Mouse (Mus musculus) CD4-positive, CD25-positive, alpha-beta regulatory T cell, adult 2 months (primary cell): Measurements from ENCODE around the gene Dusp22.
A peak's percentile ranks its signal among the peaks of the same experiment; 100 is the strongest.

Experiments used
- DNase-seq: peaks from one replicate; pipeline ENCODE4 v3.0.0-alpha.2; 2012; ENCODE audit warnings: low read depth, low spot score

Gene Dusp22

DNA sequence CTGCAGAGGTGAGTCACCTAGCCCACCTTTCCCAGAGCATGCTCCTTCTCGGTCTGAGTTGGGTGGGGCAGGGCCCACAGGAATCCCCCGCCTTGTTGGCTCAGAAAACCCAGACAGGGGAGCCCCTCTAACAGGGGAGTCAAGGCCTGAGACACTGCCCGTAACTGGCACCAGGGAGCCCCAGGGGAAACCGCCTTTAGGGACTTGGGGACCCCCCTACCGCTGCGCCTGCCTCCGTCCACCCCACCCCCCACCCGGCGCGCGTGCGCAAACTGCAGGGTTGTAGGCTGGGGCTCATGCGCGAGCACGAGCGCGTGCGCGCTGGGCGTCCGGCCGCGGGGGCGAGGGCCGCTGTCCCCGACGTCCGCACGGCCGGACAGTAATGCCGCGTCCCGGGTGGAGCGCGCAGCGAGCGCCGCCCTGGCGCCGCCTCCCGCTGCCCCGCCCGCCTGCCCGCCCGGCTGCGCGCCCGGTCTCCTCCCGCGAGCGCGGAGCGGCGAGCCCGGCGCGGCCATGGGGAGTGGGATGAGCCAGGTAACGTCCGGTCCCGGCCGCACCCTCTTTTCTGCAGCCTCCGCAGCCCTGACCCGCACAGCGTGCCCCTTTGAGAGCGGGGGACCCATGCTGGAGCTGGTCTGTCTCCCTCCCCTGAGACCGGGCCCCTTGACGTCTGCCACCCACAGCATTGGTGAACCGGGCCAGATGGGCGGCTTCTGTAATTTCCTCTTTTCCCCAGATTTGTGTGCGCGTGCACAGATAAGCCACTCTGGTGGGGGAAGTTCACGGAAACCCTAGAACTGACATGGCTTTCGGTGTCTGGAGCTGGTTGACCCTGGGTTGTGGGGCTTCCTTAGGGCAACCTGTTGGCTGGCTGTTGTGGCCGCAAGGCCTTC is at the start of gene Dusp22:
Dusp22 (plus strand) TSS at position 387 of the 893 bp plus-strand sequence.
- peak; percentile 71 for DNase-seq

DNA sequence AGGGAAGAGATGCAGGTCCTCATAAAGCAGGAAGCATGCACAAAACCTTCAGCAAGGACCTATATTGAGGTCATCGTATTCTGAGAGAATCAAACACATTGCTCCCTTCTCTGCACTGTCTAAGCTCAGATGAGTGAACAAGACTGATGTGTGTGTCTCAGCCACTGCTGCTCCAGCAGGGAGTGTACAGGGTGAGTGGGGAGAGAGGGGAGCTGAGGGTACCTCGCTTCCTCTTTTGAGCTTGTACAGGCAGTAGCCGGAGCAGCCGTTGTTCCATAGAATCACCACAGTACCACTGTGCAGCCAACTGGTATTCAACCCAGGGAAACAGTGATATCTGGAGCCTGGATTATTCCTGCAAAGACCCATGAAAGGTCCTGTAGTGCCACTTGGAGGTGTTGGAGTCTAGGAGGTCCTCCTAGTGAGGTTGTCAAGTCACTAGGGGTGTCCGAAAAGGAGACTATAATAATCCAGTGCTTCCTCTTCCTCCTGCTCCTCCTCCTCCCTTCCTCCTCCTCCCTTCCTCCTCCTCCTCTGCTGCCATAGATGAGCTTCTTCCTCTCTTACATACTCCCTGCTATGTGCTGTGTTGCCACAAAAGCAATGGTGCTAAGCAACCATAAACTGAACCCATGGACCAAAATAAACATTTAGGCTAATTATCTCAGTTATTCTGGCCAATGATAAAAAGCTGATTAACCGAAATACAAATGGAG is 47.6 kb upstream of the Dusp22 start:
- DNase-seq, result no peak

DNA sequence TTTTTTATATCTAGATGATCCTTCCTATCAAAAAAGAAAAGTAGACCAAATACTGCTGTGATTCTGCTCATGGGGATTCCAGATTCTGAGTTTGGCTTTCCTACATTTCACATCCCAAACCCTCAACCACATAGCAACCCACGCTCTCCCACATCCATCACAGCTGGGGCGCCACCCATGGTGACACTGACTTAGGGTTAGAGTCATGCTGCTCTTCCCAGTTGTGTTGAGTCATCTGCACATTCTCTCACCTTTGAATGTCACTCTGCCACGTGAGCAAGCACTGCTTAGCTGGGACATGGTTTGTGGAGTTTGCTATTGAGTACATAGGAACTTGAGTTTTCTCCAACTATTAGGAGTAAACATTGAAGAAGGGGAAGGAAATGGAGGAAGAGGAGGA is 40.1 kb upstream of the Dusp22 start:
- no peak for DNase-seq

DNA sequence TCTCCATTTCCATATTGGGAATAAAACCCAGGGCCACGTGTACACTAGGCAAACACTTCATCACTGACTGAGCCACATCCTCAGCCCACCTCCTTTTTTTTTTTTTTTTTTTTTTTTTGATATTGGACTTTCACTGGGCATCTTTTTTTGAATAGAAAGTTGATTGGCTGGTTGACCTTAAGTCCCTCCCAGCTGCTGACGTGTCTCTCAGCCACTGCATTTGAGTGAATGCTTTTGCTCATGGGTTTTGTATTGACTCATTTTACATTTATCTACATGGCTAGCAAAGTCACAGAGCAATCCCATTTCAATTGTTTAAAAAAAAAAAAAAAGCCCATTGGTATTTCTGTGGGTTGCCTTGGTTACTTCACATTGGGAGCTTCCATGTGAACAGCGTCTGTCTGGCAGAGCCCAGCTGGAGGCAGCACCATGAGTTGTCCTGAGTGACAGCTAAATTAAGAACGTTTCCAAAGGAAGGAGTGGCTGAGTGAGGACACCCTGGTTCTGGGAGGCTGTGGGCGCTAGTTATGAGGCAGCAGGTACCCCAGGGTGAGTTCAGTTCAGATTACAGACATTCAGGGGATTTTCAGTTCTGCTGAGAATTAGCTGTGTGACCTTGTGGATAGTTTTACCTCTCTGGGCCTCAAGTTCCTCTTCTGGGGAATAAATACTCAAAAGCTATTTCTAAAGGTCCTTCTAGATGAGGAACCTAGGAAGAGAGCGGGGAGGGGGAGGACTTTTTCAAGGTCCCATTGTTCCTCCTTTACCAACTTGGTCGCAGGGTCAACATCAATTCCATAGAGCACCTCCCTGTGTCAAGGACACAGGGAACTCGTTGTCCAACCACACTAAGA is 31.4 kb upstream of the Dusp22 start:
- no peak for DNase-seq

DNA sequence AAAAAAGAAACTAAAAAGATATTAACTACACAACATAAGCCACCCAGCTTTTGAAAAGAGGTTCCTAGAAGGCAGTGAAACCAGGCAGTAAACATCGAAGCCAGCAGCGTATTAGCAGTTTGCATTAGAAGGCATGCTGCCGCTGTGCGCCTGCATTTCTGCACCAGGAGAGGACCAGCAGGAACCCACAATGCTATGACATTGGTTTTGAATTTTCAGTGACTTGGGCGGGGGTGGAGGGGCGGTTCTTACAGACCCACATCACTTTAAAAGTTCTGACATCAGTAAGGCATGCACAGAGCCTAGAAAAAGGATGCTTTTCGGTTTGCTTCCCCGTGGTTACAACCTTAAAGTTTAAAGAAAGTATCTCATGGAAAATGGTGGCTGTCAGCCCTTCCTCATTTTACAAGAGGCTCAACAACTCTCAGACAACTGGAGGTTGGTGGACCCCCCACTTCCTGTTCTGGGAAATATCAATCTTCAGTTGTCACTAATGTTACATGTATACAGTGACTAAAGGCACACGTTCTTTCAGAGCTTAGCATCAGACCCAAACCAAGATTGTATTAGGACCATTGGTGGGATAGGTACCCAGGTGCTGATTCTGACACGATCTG is 29.9 kb upstream of the Dusp22 start:
- peak; percentile 43 for DNase-seq

DNA sequence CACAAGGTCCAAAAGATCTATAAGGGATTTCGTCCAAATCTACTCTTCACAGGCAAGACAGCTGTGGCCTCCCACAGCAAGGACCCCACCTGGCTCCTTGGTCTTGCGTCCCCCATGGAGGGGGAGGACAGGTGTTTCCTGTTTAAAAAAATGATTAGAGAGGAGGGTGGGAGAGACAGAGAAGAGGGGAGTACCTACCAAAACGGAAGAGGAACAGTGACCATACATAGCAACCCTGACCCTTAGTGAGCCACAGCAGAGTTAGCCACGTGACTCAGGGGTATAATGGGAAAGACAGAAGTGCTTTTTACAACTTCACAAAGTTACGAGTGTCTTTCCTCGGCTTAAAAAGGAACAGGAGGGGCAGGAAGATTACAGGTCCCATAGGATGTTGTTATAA is 26.8 kb upstream of the Dusp22 start:
- no peak for DNase-seq

DNA sequence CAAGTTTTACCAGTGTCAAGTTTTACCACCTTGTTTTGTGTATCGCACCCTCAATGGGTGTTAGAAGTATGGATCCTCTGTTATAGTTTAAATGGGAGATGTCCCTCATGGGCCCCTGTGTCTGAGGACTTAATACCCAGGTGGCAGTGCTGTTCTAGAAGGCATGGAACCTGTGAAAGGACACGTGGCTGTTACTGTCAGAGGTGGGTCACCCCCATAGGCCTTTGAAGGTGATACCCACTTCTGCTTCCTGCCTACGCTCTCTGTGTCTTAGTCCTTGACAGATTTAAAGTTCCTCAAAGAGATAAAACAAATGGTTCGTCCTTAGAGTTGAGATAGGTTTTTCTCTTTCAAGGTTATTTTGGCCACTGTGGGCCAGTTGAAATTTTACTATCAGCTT is 23.3 kb upstream of the Dusp22 start:
- no peak for DNase-seq

DNA sequence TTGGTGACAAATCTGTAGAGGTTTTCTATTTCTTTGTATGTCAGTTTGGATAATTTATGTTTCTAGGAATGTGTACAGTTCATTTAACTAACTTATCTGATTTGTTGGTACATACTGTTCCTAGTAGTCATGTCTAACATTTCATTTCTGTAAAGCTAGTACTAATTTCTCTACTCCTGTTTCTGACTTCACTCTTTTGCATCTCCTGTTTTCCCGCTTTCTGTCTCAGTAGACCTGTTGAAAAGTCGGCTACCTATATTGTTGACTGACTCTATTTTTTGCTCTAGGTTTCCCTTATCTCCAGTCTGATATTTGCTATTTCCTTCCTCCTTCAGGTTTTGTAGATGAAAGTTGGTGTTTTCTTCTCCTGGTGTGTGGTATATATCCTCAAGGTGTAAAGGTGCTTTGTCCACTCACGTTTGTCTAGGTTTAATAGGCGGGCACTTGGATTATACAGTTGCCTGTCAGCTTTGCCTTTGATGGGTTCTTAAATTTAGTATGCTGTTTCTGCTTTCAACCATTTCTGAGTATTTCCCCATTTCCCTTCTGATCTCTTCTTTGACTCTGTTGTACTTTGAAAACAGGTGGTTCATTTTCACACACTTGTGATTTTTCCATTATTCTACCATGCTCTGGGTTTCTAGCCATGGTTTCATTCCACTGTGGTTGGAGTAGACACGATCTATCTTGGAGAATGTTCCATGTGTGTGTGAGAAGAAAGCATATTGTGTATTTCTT is 21.3 kb upstream of the Dusp22 start:
- DNase-seq, result no peak

DNA sequence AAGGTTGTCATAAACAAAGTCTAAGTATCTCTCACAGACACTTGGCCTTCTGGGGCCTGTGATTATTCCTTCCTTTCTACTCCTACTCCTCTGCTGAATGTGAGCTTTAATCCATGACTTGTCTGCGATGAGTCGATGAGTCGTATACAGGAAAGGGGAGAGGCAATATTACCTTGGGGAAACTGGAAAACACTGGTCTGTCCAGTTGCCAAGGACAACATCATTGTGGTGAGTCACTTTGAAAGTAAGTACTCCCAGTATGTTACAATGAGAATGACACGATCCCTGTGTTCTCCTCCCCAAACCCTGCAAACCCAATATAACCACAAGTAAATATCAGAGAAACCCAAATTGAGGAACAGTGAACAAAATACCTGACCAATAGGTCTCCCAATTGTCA is 17.7 kb upstream of the Dusp22 start:
- DNase-seq, result no peak

DNA sequence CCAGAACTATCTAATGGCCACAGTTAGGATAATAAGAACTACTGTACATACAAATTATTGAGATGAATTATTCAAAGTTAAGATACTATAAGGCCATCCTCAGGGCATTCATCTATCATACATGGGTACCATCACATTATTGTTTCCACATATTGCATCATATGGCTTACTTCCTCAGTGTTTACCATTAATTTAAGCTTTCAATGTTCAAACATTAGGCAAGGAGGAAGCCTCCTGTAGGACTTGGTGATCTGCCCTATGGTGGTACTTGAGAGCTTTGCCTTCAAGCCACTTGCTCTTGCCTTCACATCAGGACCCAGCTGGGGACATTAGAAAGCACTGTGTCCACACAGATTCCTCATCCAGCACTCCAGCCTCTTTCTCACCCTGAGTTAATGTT is 11.3 kb upstream of the Dusp22 start:
- no peak for DNase-seq

DNA sequence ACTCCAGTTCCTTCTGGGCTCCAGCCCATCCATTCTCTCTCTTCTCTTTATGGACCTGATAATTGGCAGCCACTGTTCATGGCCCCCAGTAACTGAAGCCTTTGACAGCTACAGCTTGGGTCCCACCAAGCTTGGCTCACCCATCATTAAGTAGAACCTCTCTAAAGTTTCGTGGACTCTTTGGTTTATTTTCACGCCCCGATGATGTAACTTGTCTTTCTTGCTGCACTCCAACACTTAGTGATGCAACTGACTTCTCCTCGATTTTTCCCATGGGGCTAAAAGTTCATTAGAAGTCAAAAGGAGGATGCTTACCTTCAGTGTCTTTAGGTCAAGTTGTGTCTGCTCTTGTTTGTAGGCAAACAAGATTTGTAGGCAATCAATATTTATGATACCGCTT is 10.6 kb upstream of the Dusp22 start:
- no peak for DNase-seq

DNA sequence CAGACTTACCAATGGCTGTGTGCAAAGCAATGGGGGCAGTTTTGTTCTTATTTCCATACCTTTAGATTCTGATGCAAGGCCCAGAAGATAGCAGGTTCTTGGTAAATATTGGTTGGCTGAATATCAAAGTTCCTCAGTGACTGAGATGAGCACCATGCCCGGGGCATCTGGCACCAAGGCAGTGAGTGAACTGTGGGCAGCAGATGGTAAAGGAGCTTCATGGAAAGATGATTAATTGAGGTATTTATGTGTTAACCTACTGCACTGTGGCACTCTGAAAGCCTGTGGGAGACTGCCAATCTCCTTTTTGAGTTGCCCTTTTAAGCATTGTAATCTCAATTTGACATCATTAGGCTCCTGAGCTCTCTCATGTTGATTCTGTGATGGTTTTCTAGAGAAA is 9.1 kb upstream of the Dusp22 start:
- no peak for DNase-seq

DNA sequence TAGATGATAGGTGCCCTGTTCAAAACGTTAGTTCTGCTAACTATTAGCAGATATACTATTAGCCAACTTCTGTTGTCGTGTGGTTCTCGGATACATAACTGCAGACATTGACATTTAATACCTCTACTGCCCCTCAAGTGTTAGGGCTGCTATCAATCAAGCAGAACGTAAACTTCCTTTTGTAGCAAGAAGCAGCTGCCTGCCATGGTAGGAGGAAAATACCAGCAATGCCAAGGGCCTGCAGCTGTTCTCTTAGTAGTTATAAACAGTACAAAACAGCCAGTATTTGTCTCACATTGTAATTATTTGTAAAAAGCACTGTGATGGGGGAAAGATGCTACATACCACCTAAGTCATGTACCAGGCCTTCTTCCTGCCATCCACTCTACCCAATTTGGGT is 6.7 kb upstream of the Dusp22 start:
- no peak for DNase-seq

DNA sequence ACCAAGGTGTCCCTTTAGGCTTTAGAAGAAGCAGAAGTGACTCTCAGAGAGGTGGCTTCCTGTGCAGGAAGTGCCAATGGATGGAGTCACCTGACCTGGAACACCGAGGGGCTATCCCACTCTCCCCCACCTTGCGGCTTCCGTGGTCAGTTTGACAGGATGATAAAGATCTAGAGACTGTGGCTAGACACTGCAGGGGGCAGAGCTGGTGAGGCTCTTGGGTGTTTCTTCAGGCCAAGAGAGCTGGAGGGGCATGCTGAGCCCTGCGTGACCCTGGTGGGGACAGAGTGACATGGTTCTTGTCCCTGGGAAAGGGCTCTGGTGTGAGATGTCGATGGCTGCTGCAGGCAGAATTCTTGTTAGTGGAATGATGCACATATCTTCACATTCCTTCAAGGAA is 5.3 kb upstream of the Dusp22 start:
- no peak for DNase-seq

DNA sequence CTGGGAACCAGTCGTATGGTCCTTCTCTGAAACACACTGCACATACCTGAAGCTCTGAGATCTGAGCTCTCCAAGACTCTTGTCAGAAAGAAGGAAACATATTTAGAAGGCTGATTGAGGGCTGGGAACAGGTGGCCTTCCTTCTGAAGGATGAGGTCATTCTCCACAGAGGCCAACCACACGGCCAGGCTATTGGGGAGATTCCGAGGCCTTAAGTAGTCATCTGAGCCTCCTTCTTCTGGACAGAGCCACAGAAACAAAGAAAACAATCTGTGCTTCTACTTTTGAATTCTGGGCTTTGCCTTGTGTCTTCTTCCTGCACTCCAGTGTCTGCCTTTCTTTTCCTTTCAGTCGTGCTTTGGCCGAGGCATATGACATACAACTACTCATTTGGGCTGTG is 2.9 kb upstream of the Dusp22 start:
- DNase-seq, result no peak

DNA sequence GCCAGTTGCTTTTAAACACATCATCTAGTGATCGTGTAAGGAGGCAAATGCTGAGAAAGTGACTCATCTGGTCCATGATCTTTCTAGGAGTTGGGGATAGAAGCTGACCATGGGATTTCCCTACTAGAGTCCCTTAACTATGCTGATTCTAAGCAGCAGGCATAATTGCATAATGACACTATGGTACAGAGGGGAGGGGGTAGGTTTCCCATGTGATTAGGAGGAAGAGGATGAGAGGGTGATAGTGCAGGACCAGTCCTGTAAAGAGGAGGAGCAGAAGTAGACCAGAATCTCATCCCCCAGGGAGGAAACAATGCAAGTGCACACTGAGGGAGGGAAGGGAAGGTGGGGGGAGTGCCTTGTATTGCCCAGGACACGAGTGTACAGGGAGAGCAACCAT is 2.0 kb upstream of the Dusp22 start:
- no peak for DNase-seq

DNA sequence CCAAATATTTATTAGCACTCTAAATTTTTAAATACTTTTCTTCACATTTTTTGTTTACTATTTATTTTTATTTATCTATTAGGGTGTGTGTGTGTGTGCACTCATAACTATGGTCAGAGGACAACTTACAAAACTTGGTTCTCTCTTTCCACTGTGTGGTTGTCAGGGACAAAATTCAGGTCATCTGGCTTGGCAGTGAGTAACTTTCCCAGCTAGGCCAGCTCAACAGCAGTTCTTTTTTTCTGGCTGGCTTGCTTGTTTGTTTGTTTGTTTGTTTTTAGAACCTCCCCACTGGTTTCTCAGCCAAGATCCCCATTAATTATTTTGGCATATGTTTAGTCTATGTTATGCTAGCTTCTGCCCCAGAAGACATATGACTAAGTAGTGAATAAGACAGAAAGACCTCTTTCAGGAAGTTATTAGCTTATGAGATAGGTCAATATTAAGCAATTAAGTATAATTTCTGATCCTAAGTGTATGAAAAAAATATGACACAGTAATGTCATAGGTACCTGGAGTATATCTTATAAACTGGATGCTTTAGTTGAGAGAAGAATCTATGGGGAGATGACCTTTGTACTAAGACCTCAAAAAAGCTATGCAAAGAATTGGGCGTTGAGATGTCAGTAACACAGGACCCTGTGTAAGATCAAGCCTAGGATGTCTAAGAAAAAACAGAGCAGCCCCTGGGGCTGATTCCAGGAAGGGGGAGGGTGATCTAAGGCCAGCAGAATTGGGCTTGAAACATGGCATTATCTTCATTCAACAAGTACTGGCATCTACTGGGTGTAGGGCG is 1.4 kb upstream of the Dusp22 start:
- no peak for DNase-seq

DNA sequence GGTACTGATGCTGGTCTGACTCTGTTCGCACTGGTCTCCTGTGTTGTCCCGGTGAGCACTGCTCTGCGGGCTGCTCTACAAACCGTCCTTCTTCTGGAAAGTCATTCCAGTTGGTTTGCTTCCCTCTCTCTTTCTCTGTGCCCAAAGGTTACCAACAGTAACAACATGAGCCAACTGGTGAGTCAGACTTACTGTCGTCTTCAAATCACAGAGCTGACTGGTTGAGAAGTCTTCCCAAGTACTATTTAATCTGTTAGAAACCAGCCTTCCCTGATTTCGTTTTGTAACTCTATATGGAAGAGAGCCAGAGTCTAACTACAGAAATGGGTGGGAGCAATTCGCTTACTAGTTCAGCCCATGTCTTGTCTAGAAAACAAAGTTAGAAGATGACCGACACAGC is 5.5 kb downstream of the Dusp22 start:
- no peak for DNase-seq

DNA sequence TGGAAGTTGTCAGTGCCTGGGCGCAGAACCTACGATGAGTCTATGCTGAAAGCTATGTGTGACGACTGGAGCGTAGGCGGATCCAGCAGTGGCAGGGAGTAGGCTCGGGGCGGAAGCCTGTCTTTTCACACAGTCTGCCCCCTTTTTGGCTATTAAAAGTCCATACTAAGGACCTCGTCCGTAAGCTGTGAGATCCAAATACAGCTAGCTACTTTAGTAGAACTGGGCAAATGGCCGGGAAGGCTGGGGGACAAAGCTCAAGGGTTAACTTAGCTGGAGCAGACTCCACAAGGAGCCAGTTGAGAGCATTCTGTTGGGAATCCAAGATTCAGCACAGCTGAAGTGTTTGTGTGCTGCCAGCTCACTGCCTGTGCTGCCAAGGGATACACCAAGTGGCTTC is 6.7 kb downstream of the Dusp22 start:
- no peak for DNase-seq

DNA sequence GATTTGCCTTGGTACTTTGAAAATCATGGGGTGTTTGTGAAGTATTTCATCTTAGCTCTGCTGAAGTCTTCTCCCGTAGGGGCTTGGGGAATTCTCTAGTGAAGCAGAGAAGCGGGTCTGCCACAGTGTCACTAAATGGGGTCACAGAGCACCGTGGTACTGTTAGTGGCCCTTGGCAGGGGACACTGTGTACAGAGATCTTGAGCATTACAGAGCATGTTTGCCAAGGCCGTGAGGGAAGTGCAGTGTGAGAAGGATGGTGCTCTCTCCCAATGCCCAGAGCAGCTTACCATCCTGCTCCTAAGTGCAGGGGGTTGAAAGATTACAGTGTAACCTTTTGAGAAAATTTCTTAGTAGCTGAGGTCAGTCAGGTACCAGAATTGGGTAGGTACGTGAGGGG is 8.5 kb downstream of the Dusp22 start:
- DNase-seq, result no peak
